Mouse (Mus musculus) midbrain, embryonic 16.5 days (tissue): Measurements from ENCODE around the gene Fbxo46. TPM values are rescaled to one million over a fixed set of nuclear protein-coding genes. Genes with fewer than 3 reads are reported as not detected.

Experiments
- ATAC-seq: fragments of 200-750 bp; cut with Nextera tagmentation; 2 replicates; pipeline ENCODE4 v1.8.0; 2017; ENCODE audit warnings: moderate TSS enrichment
- H3K27ac ChIP-seq: fragments of 300-500 bp; sonication (generic); 2 replicates; pipeline ENCODE4 v1.5.1; 2014; ENCODE audit warnings: mild to moderate bottlenecking, low read length, mixed read lengths
- H3K27me3 ChIP-seq: fragments of 300-500 bp; sonication (generic); 2 replicates; pipeline ENCODE4 v1.6.1; 2014; ENCODE audit warnings: low read depth, low read length, mixed read lengths; ENCODE audit not compliant: control insufficient read depth, insufficient read depth
- H3K36me3 ChIP-seq: fragments of 300-500 bp; sonication (generic); 2 replicates; pipeline ENCODE4 v1.6.1; 2014; ENCODE audit warnings: mild to moderate bottlenecking, low read length, moderate library complexity, mixed read lengths; ENCODE audit not compliant: control insufficient read depth, insufficient read depth
- H3K4me1 ChIP-seq: fragments of 300-500 bp; sonication (generic); 2 replicates; pipeline ENCODE4 v1.6.1; 2014; ENCODE audit warnings: mild to moderate bottlenecking, low read length, mixed read lengths; ENCODE audit not compliant: control insufficient read depth, insufficient read depth
- H3K4me2 ChIP-seq: fragments of 300-500 bp; sonication (generic); 2 replicates; pipeline ENCODE4 v1.6.1; 2014; ENCODE audit warnings: mild to moderate bottlenecking, low read length, mixed read lengths
- H3K4me3 ChIP-seq: fragments of 300-500 bp; sonication (generic); 2 replicates; pipeline ENCODE4 v1.5.1; 2014; ENCODE audit warnings: low read depth, mild to moderate bottlenecking, low read length, moderate library complexity, mixed read lengths
- H3K9ac ChIP-seq: fragments of 300-500 bp; sonication (generic); 2 replicates; pipeline ENCODE4 v1.6.1; 2014; ENCODE audit warnings: low read depth, low read length, mixed read lengths
- H3K9me3 ChIP-seq: fragments of 300-500 bp; sonication (generic); replicated peaks from 2 replicates; pipeline ENCODE4 v1.6.1; 2014; ENCODE audit warnings: mild to moderate bottlenecking, low read length, mixed read lengths; ENCODE audit not compliant: control insufficient read depth, poor library complexity, severe bottlenecking
- WGBS: fragments of 180-500 bp; shearing (Covaris S2); extraction: QIAGEN DNeasy Blood & Tissue Kit; methylation state at CpG from one replicate; pipeline ENCODE4 v1.1.7; 2014; 5-methylcytosine and 5-hydroxymethylcytosine counted together
- polyA plus RNA-seq: library from polyadenylated mRNA; unstranded; fragments of >200 nt; fragmentation: Nextera tagmentation; extraction: Ambion mirVana; gene quantifications from 2 replicates; pipeline ENCODE4 v1.2.1, GENCODE M21; 2015

Gene Fbxo46
- polyA plus RNA-seq, 1 experiment from 2014 or later, result 18.2 TPM

- H3K4me3 ChIP-seq, result peak overlapping the region; percentile 52
- no peak for ATAC-seq
- no peak overlapping the region for H3K27ac ChIP-seq
- peak overlapping the region; percentile 98 for H3K4me2 ChIP-seq
- 0% methylated on average over 19 of the region's 19 CpGs for WGBS
- peaks cover 28% of the 10 kb centered on the region for H3K4me1 ChIP-seq
- H3K27me3 ChIP-seq, result peaks cover 22% of the 10 kb centered on the region
- no peaks in the 10 kb centered on the region for H3K9me3 ChIP-seq
- peak overlapping the region; percentile 63; the same call in 1 of the 2 replicates for H3K9ac ChIP-seq
- peaks cover 9% of the 10 kb centered on the region; the same call in 1 of the 2 replicates for H3K36me3 ChIP-seq
Observed at GRCm38 (mm10) chr7:19095751-19096110, 23.9 kb upstream of the Fbxo46 start.

DNA sequence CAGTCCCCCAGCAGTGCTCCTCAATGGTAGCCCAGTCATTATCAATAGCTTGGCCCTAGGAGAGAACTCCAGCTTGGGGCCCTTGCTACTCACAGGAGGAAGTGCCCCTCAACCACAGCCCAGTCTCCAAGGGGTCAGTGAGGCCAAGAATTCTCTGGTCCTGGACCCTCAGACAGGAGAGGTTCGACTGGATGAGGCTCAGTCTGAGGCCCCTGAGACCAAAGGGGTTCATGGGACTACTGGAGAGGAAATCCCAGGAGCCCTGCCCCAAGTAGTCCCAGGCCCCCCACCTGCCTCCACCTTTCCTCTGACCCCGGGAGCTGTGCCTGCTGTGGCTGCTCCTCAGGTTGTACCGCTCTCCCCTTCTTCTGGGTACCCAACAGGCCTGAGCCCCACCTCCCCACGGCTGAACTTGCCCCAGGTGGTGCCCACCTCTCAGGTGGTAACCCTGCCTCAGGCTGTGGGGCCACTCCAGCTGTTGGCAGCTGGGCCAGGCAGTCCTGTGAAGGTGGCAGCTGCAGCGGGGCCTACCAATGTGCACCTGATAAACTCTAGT lies 23.2 kb upstream of the Fbxo46 start:
- H3K4me3 ChIP-seq, result no peak overlapping the region

DNA sequence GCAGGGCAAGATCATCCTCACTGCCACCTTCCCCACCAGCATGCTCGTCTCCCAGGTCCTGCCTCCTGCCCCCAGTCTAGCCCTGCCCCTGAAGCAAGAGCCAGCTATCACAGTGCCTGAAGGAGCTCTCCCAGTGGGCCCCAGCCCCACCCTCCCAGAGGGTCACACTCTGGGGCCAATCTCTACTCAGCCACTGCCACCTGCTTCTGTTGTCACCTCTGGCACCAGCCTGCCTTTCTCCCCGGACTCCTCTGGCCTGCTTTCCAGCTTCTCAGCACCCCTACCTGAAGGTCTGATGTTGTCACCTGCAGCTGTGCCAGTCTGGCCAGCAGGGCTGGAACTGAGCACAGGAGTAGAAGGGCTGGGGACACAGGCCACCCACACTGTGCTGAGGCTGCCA lies 22.4 kb upstream of the Fbxo46 start:
- no peak overlapping the region for H3K4me3 ChIP-seq

More for the DNA sequence above, 23.2 kb upstream of the Fbxo46 start:
- H3K27me3 ChIP-seq, result peaks cover 17% of the 10 kb centered on the region
- H3K36me3 ChIP-seq, result peaks cover 6% of the 10 kb centered on the region; the same call in 1 of the 2 replicates
- no peaks in the 10 kb centered on the region for H3K9me3 ChIP-seq
- peak overlapping the region; percentile 98 for H3K4me2 ChIP-seq
- no peak for ATAC-seq
- H3K27ac ChIP-seq, result no peak overlapping the region
- peaks cover 28% of the 10 kb centered on the region for H3K4me1 ChIP-seq
- WGBS, result 62% methylated on average over 5 of the region's 5 CpGs
- no peak overlapping the region for H3K9ac ChIP-seq

GRCm38 (mm10) chr7:19097863-19098262 lies 21.8 kb upstream of the Fbxo46 start:
- no peak overlapping the region for H3K9ac ChIP-seq
- H3K4me2 ChIP-seq, result no peak overlapping the region
- H3K36me3 ChIP-seq, result no peaks in the 10 kb centered on the region
- H3K27ac ChIP-seq, result no peak overlapping the region
- H3K9me3 ChIP-seq, result no peaks in the 10 kb centered on the region
- ATAC-seq, result no peak
- peaks cover 28% of the 10 kb centered on the region for H3K4me1 ChIP-seq
- H3K4me3 ChIP-seq, result no peak overlapping the region
- H3K27me3 ChIP-seq, result peaks cover 14% of the 10 kb centered on the region

More for the DNA sequence above, 22.4 kb upstream of the Fbxo46 start:
- peaks cover 14% of the 10 kb centered on the region for H3K27me3 ChIP-seq
- 75% methylated on average over 2 of the region's 2 CpGs for WGBS
- H3K27ac ChIP-seq, result no peak overlapping the region
- H3K36me3 ChIP-seq, result no peaks in the 10 kb centered on the region
- H3K9me3 ChIP-seq, result no peaks in the 10 kb centered on the region
- no peak for ATAC-seq
- no peak overlapping the region for H3K9ac ChIP-seq
- H3K4me1 ChIP-seq, result peaks cover 28% of the 10 kb centered on the region
- H3K4me2 ChIP-seq, result no peak overlapping the region

GRCm38 (mm10) chr7:19098811-19099210 lies 20.8 kb upstream of the Fbxo46 start:
- Histone ChIP-seq H3K4me2 (no peak overlapping the region), H3K27ac (no peak overlapping the region), H3K4me1 (peaks cover 20% of the 10 kb centered on the region), H3K4me3 (no peak overlapping the region), H3K9me3 (no peaks in the 10 kb centered on the region), H3K27me3 (peaks cover 14% of the 10 kb centered on the region), H3K36me3 (no peaks in the 10 kb centered on the region), H3K9ac (no peak overlapping the region)
- 61% methylated on average over 7 of the region's 7 CpGs for WGBS
- ATAC-seq, result no peak

GRCm38 (mm10) chr7:19100290-19100689 lies 19.4 kb upstream of the Fbxo46 start:
- Histone ChIP-seq H3K4me3 (no peak overlapping the region), H3K27me3 (0 out of 2 replicates have a peak, but pooled peaks cover 1% of the 10 kb centered on the region), H3K9me3 (no peaks in the 10 kb centered on the region), H3K4me2 (no peak overlapping the region), H3K9ac (no peak overlapping the region), H3K36me3 (no peaks in the 10 kb centered on the region), H3K4me1 (peaks cover 7% of the 10 kb centered on the region), H3K27ac (no peak overlapping the region)
- WGBS, result 85% methylated on average over 1 of the region's 1 CpGs
- ATAC-seq, result no peak

GRCm38 (mm10) chr7:19103741-19104140 lies 15.9 kb upstream of the Fbxo46 start:
- no peaks in the 10 kb centered on the region for H3K4me1 ChIP-seq
- no peaks in the 10 kb centered on the region for H3K27me3 ChIP-seq
- ATAC-seq, result no peak
- no peaks in the 10 kb centered on the region for H3K9me3 ChIP-seq
- no peaks in the 10 kb centered on the region for H3K36me3 ChIP-seq
- H3K4me3 ChIP-seq, result no peak overlapping the region
- H3K4me2 ChIP-seq, result no peak overlapping the region
- no peak overlapping the region for H3K27ac ChIP-seq
- H3K9ac ChIP-seq, result no peak overlapping the region

DNA sequence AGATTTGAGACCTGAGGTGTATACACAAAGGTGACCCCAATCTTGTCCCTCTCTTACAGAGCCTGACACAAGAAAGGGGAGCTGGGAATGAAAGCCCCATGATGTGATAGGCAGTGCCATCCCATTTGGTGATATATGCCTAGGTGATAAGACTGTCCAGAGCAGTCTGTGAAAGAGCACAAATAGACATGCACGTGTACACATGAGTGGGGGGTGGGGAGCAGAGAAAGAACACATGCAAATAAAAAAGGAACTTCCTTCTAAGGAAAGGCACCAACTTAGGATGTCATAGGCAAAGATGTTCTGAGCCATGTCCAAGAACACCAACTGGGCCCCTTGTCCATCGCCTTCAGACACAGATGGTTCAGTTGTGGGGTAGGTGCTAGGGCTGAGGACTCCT lies 15.2 kb upstream of the Fbxo46 start:
- WGBS, result 74% methylated on average over 2 of the region's 2 CpGs
- no peak overlapping the region for H3K4me3 ChIP-seq

DNA sequence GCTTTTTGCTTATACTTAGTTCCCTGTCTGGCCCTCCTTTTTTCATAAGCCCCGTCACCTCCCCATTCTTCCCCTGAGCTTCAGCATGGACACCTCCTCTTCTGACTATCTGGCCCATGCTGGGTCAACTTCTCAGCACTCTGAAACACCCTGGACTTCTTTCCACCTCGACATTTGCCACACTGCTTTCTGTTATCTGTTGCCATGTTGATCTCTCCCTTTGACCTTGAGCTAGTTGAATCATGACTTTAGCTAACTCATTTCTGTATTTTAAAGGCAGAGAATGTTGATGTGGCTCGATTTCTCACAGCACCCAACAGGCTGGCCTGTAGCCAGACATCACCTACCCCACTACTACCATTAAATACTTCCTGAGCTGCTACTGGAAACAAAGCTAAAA lies 12.2 kb upstream of the Fbxo46 start:
- Histone ChIP-seq H3K4me3 (no peak overlapping the region), H3K27ac (no peak overlapping the region), H3K9me3 (no peaks in the 10 kb centered on the region), H3K9ac (no peak overlapping the region), H3K36me3 (no peaks in the 10 kb centered on the region), H3K4me1 (no peaks in the 10 kb centered on the region), H3K27me3 (no peaks in the 10 kb centered on the region), H3K4me2 (no peak overlapping the region)
- WGBS, result 63% methylated on average over 3 of the region's 3 CpGs
- ATAC-seq, result no peak

More for the DNA sequence above, 15.2 kb upstream of the Fbxo46 start:
- no peaks in the 10 kb centered on the region for H3K27me3 ChIP-seq
- no peaks in the 10 kb centered on the region for H3K9me3 ChIP-seq
- no peak overlapping the region for H3K4me2 ChIP-seq
- no peak for ATAC-seq
- H3K36me3 ChIP-seq, result no peaks in the 10 kb centered on the region
- H3K4me1 ChIP-seq, result no peaks in the 10 kb centered on the region
- no peak overlapping the region for H3K9ac ChIP-seq
- no peak overlapping the region for H3K27ac ChIP-seq
